Mouse (Mus musculus) ES-Bruce4 (cell line): Measurements from ENCODE around the gene Chrna10.

ENCODE experiments used
- CTCF ChIP-seq: IDR thresholded peaks from one replicate; pipeline ENCODE4 v1.8.1; 2011; ENCODE audit warnings: low read depth, low read length
- EP300 ChIP-seq: IDR thresholded peaks from 2 replicates; pipeline ENCODE4 v1.6.1; 2011; ENCODE audit warnings: low read depth, low read length; ENCODE audit not compliant: insufficient read depth
- POLR2A ChIP-seq: IDR thresholded peaks from one replicate; pipeline ENCODE4 v1.8.1; 2011; ENCODE audit warnings: low read length; ENCODE audit not compliant: insufficient read depth

- TF ChIP-seq EP300 (no peak), CTCF (no peak), POLR2A (no peak)
Measured at GRCm38 (mm10) chr7:102064655-102065045, 52.0 kb downstream of the Chrna10 start.
